Mouse (Mus musculus) kidney, postnatal 25 days (tissue): ENCODE measurements around the gene Tgif1.

ENCODE experiments used
- DNase-seq, 2 experiments: peaks; one replicate each; pipeline ENCODE4 v3.0.0; 2021; ENCODE audit warnings: mixed read lengths in 2 of 2

Tgif1 gene

DNA sequence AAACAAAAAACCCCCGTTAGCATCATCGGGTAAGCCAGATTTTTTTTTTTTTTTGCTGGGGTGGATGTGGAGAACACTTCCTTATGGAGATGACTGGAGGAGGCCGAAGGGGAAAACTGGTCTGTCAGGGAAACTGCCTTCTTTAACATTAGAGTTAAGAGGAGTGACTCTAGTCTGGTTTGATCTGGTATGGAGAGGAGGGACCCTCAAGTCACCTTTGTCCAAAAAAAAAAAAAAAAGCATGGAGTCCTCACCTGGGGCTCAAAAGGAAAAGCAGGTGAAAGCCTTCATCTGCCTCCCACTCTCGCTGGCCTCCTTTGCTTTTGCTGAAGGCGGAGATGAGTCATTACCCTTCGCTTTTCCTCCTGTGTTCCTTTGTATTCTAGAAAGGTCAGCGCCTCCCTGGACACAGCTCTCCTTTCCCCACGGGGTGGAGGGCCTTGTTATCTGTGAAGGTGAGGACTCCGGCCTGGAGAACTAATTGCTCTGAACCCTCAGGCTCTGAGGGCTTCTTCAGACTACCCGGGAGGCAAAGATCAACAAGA, 11.8 kb upstream of the Tgif1 start:
- no peak for DNase-seq

- DNase-seq, result no peak
Observed at GRCm38 (mm10) chr17:70864645-70865044, 11.3 kb upstream of the Tgif1 start.

DNA sequence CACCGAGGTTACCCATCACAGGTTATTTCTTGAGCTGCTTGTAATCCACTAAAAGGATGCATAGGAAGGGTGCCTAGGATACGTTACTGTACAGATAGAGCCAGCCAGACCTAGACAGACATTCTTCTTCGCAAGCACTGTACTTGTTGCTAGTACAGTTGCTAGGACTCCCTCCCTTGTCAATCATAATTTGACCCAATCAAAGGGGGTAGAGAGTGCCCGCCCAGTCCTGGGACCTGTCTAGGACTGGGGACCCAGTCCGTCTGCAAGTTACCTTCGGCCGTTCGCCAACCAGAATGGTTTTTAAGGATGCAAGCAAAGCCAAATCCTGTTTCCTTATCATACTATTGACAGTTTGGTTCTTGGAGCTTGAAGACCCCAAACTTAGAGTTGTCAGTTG, 10.8 kb upstream of the Tgif1 start:
- DNase-seq, result no peak

- DNase-seq, result no peak
Observed at GRCm38 (mm10) chr17:70858814-70859213, 5.5 kb upstream of the Tgif1 start.

- peak; percentile 55 to 59 for DNase-seq
Observed at GRCm38 (mm10) chr17:70856871-70857415, 3.6 kb upstream of the Tgif1 start.

DNA sequence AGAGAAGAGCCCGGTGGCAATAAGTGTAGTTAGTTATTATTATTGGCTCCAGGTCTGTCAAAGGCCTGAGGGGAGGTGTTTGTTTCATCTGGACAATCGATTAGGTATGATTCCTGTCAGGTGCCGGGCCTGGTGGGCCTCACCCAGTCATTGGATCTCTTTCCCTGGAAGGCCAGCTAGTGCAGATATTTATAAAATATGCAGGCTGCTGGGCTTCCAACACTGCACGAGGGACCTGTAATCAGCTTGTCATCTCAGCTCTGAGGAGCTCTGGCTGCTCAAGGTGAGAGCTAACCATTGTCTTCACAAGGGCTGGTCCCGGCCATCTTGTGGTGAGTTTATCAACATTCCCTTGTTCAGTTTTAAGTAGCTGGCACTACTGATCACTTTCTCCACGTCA, 675 bp upstream of the Tgif1 start:
- no peak for DNase-seq

GRCm38 (mm10) chr17:70852686-70853386, 510 bp downstream of the Tgif1 start:
- DNase-seq, result peak; percentile 85 to 94

GRCm38 (mm10) chr17:70852011-70852685, 1.2 kb downstream of the Tgif1 start:
- DNase-seq, result peak; percentile 59 to 77

- peak; percentile 89 to 92 for DNase-seq
Observed at GRCm38 (mm10) chr17:70850996-70851991, 2.1 kb downstream of the Tgif1 start.

DNA sequence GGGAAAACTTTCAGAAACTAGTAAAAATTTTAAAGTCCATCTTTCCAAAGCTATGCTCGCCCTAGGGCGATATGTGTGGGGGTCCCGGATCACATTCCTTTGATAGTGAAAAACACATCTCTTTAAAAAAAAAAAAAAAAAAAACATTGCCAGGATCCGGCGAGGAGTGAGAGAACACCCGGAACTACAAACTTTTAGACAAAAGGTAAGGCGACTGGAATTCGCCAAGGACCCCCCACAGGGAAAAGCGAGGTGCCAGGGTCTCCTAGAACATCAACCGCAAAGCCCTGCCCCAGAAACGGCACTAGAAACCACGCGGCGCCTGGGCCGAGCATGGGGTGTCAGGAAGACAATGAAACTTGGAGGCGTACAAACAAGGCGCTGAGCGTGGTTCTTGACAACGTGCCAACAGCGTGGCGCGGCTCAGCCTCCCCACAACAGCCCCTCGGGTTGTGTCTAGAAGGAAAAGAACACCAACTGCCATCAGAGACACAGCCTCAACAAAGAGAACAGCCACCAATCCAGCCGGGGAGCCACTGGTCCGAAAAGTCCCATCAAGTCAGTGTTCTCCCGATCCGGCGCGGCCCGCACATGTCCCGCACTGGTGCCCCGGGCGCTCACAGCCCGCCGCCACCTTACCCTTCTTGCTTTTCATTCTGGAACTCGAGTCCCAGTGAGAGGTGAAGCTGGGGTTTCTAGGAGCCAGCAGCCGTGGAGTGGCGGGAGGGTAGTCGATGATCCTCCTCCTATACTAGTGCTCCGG, 2.9 kb downstream of the Tgif1 start:
- DNase-seq, result peak; percentile 62 to 69

GRCm38 (mm10) chr17:70849399-70850232, 3.7 kb downstream of the Tgif1 start:
- peak; percentile 96 to 97 for DNase-seq

GRCm38 (mm10) chr17:70848511-70849398, 4.6 kb downstream of the Tgif1 start:
- DNase-seq, result peak; percentile 58 to 76

GRCm38 (mm10) chr17:70847751-70848510, 5.4 kb downstream of the Tgif1 start:
- DNase-seq, result peak in 1 of 2 experiments; percentile 43

GRCm38 (mm10) chr17:70847086-70847485, 6.3 kb downstream of the Tgif1 start:
- DNase-seq, result peak; percentile 64 to 79

GRCm38 (mm10) chr17:70846111-70846644, 7.2 kb downstream of the Tgif1 start:
- DNase-seq, result no peak

DNA sequence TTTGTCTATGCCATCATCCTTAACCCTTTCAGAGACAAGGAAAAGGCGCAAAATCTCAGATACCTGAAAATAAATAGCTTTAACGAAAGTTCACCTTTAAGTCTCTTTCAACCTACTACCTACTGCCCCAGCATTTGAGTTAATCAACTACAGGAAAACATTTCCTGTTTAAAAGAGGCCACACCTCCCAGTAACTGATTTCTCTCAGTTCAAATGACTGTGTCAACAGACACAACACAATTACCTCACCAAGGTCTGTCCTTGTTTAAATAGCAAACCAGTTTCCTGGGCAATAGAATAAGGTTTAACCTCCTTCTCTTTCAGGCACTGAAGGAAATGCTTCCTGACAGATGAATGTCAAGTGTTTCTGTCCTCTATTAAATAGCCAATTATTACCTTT, 7.8 kb downstream of the Tgif1 start:
- no peak for DNase-seq

- peak; percentile 43 to 63 for DNase-seq
Observed at GRCm38 (mm10) chr17:70844971-70845370, 8.4 kb downstream of the Tgif1 start.

DNA sequence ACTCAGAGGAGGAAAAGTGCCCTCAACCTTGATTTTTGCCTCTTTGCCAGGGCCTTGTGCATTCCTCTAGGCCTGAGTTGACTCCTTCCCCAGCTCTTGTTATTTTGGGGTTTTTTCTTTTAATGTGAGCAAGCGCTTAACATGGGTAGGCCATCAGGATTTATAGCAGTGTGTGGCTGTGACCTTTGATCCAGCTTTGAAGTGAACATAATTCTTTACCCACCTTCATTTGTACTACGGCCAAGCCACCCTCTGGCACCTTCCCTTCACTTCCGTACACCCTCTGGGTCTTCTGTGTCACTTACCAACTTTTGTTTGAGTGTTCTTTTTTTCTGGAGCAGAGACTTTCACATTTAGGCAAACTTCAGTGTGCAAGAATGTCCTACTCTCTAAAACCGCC, 10.1 kb downstream of the Tgif1 start:
- no peak for DNase-seq

GRCm38 (mm10) chr17:70838533-70838932, 14.8 kb downstream of the Tgif1 start:
- DNase-seq, result no peak
